In the genomic region with DNA sequence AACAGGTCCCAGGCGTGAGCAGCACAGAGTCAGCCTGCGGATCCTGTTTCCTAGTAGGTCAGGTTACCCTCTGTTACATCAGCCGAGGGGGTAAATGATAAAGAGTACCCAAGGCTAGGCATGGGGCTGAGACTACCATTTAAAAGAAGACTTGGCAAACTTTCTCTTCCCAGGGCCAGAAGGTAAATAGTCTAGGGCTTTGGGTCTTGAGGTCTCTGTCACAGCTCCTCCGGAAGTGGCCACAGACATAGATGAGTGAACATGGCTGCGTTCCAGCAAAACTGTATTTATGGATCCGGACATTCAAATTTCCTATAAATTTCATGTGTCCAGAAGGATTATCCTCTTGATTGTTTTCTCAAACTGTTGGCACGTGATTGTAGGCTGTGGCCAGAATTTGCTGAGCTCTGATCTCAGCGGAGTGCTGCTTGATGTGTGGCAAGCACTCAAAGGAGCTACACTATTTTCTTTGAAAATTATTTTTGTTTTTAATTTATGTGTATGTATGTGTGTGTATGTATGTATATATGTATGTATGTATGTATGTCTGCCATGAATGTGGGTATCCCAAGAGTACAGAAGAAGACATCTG, we compare ENCODE assay signal across 32 mouse cellular contexts. TPM values are rescaled to one million over a fixed set of nuclear protein-coding genes. Genes with fewer than 3 reads are reported as not detected.
"Had no signal": no experiment of that assay in that cellular context is flagged by ENCODE, and none has a peak within 500 bp of the region (broad histone marks: within the 10 kb centered on the region; RNA-seq: fewer than 3 reads in every experiment).

No protein-coding gene starts in this region.

- H3K9ac ChIP-seq: limb, embryonic 12.5 days; limb, embryonic 13.5 days; limb, embryonic 15.5 days; liver, embryonic 12.5 days; liver, embryonic 13.5 days; liver, embryonic 14.5 days; liver, embryonic 15.5 days; liver, postnatal 0 days; midbrain, embryonic 12.5 days; midbrain, embryonic 13.5 days; midbrain, embryonic 15.5 days; neural tube, embryonic 12.5 days; neural tube, embryonic 13.5 days had no signal

- H3K4me2 ChIP-seq: limb, embryonic 12.5 days; limb, embryonic 13.5 days; limb, embryonic 15.5 days; liver, embryonic 11.5 days; liver, embryonic 12.5 days; liver, embryonic 13.5 days; liver, embryonic 15.5 days; midbrain, embryonic 11.5 days; midbrain, embryonic 12.5 days; midbrain, embryonic 13.5 days; midbrain, embryonic 15.5 days; neural tube, embryonic 12.5 days; neural tube, embryonic 13.5 days had no signal

- H3K4me3 ChIP-seq: left cerebral cortex, adult 2 months; limb, embryonic 10.5 days; limb, embryonic 12.5 days; limb, embryonic 13.5 days; limb, embryonic 15.5 days; liver, embryonic 12.5 days; liver, embryonic 13.5 days; liver, embryonic 15.5 days; megakaryocyte, embryonic 14.5 days; midbrain, embryonic 10.5 days; midbrain, embryonic 12.5 days; midbrain, embryonic 13.5 days; midbrain, embryonic 15.5 days; neural tube, embryonic 12.5 days; neural tube, embryonic 13.5 days had no signal

- DNase-seq: layer of hippocampus, postnatal 36 days; left cerebral cortex, postnatal 4 days; liver; liver, embryonic 13.5 days; liver, postnatal 0 days; lung, postnatal 10 days; lung, postnatal 14 days; lung, postnatal 36 days; lung, postnatal 4 days; midbrain, embryonic 14.5 days had no signal

- H3K27ac ChIP-seq: left cerebral cortex, adult 2 months; limb, embryonic 10.5 days; limb, embryonic 12.5 days; limb, embryonic 13.5 days; limb, embryonic 15.5 days; liver, embryonic 12.5 days; liver, embryonic 13.5 days; liver, embryonic 14.5 days; liver, embryonic 15.5 days; macrophage; midbrain, embryonic 10.5 days; midbrain, embryonic 12.5 days; midbrain, embryonic 13.5 days; midbrain, embryonic 15.5 days; neural tube, embryonic 12.5 days; neural tube, embryonic 13.5 days had no signal

- ATAC-seq: liver, embryonic 12.5 days; liver, postnatal 0 days; midbrain, embryonic 13.5 days; midbrain, embryonic 15.5 days; midbrain, embryonic 16.5 days had no signal

- H3K36me3 ChIP-seq: limb, embryonic 10.5 days; limb, embryonic 12.5 days; limb, embryonic 13.5 days; limb, embryonic 15.5 days; liver, embryonic 12.5 days; liver, embryonic 13.5 days; liver, embryonic 15.5 days; midbrain, embryonic 10.5 days; midbrain, embryonic 12.5 days; midbrain, embryonic 13.5 days; midbrain, embryonic 15.5 days; neural tube, embryonic 12.5 days; neural tube, embryonic 13.5 days had no signal

- H3K9me3 ChIP-seq: limb, embryonic 10.5 days; limb, embryonic 15.5 days; liver, embryonic 12.5 days; liver, embryonic 13.5 days; liver, embryonic 15.5 days; midbrain, embryonic 10.5 days; midbrain, embryonic 12.5 days; midbrain, embryonic 13.5 days; midbrain, embryonic 15.5 days; neural tube, embryonic 12.5 days; neural tube, embryonic 13.5 days had no signal

- H3K4me1 ChIP-seq: liver, embryonic 12.5 days; liver, embryonic 13.5 days; liver, embryonic 15.5 days; megakaryocyte, embryonic 14.5 days had no signal

RNA-seq across cellular contexts. Expression of a gene that starts 20.0 kb away (rescaled TPM):
- total RNA-seq: megakaryocyte, adult 5-6 weeks; megakaryocyte-erythroid progenitor cell, adult 5-6 weeks; monocyte, adult 5-6 weeks had no signal
- polyA plus RNA-seq: macrophage had no signal
